Comparison of ENCODE assay signal across 12 mouse cellular contexts in genomic region chr10:31053260-31053659, GRCm38 (mm10).
"Had no signal": no experiment of that assay in that cellular context is flagged by ENCODE, and none has a peak within 500 bp of the region (broad histone marks: within the 10 kb centered on the region; RNA-seq: fewer than 3 reads in every experiment).

No protein-coding gene starts in this region.

- H3K4me1 ChIP-seq: liver, embryonic 13.5 days had no signal

- H3K27ac ChIP-seq: kidney, postnatal 0 days; left cerebral cortex, adult 2 months; liver, embryonic 13.5 days had no signal

- H3K27me3 ChIP-seq: liver, embryonic 13.5 days had no signal

- DNase-seq: kidney, postnatal 25 days; layer of hippocampus, postnatal 36 days; liver, embryonic 13.5 days; lung, adult 2 months; lung, postnatal 14 days; lung, postnatal 4 days; midbrain, embryonic 14.5 days; thymus, adult 18-20 months; thymus, postnatal 36 days had no signal

- H3K4me3 ChIP-seq: left cerebral cortex, adult 2 months; liver, embryonic 13.5 days had no signal

- H3K36me3 ChIP-seq: liver, embryonic 13.5 days had no signal

- H3K4me2 ChIP-seq: liver, embryonic 13.5 days; midbrain, embryonic 11.5 days had no signal

- H3K9me3 ChIP-seq: liver, embryonic 13.5 days had no signal

- H3K9ac ChIP-seq: liver, embryonic 13.5 days had no signal
